Mouse (Mus musculus) embryonic facial prominence, embryonic 13.5 days (tissue): ENCODE data around the gene Tmem91. TPM values are rescaled to one million over a fixed set of nuclear protein-coding genes. Genes with fewer than 3 reads are reported as not detected.

Source experiments
- ATAC-seq: fragments of 200-750 bp; cut with Nextera tagmentation; 2 replicates; pipeline ENCODE4 v1.8.0; 2017; ENCODE audit warnings: low read depth; ENCODE audit not compliant: insufficient number of reproducible peaks, insufficient read depth, low FRiP score, low TSS enrichment
- H3K27ac ChIP-seq: fragments of 300-500 bp; sonication (generic); 2 replicates; pipeline ENCODE4 v1.5.1; 2015; ENCODE audit warnings: moderate library complexity, mild to moderate bottlenecking, inconsistent platforms
- H3K27me3 ChIP-seq: fragments of 300-500 bp; sonication (generic); 2 replicates; pipeline ENCODE4 v1.6.1; 2015; ENCODE audit warnings: mild to moderate bottlenecking, inconsistent platforms
- H3K36me3 ChIP-seq: fragments of 300-500 bp; sonication (generic); 2 replicates; pipeline ENCODE4 v1.6.1; 2015; ENCODE audit warnings: mild to moderate bottlenecking, inconsistent platforms
- H3K4me1 ChIP-seq: fragments of 300-500 bp; sonication (generic); 2 replicates; pipeline ENCODE4 v1.6.1; 2015; ENCODE audit warnings: inconsistent platforms
- H3K4me2 ChIP-seq: fragments of 300-500 bp; sonication (generic); 2 replicates; pipeline ENCODE4 v1.6.1; 2015; ENCODE audit warnings: moderate library complexity, mild to moderate bottlenecking, inconsistent platforms
- H3K4me3 ChIP-seq: fragments of 300-500 bp; sonication (generic); 2 replicates; pipeline ENCODE4 v1.5.1; 2015; ENCODE audit warnings: mild to moderate bottlenecking, inconsistent platforms
- H3K9ac ChIP-seq: fragments of 300-500 bp; sonication (generic); 2 replicates; pipeline ENCODE4 v1.6.1; 2015; ENCODE audit warnings: mild to moderate bottlenecking, inconsistent platforms
- H3K9me3 ChIP-seq: fragments of 300-500 bp; sonication (generic); 2 replicates; pipeline ENCODE4 v1.6.1; 2016; ENCODE audit warnings: inconsistent platforms
- WGBS: fragments of 180-500 bp; shearing (Covaris S2); methylation state at CpG from one replicate; pipeline ENCODE4 v1.1.7; 2015; ENCODE audit warnings: mixed read lengths; 5-methylcytosine and 5-hydroxymethylcytosine counted together
- polyA plus RNA-seq: library from polyadenylated mRNA; unstranded; fragments of >200 nt; fragmentation: Nextera tagmentation; extraction: Ambion mirVana; gene quantifications from 2 replicates; pipeline ENCODE4 v1.2.1, GENCODE M21; 2015

Gene Tmem91
- polyA plus RNA-seq, 1 experiment from 2014 or later, result 3.8 TPM

- Histone ChIP-seq H3K36me3 (0 out of 2 replicates have a peak, but pooled peaks cover 3% of the 10 kb centered on the region), H3K9me3 (no peaks in the 10 kb centered on the region), H3K4me3 (peak within 1 kb of the TSS; percentile 64), H3K4me1 (peaks cover 27% of the 10 kb centered on the region), H3K4me2 (peak within 1 kb of the TSS; percentile 71), H3K27ac (peak within 1 kb of the TSS; percentile 93), H3K27me3 (peaks cover 29% of the 10 kb centered on the region), H3K9ac (peak within 1 kb of the TSS; percentile 73)
- under 1% methylated on average over 46 of the region's 46 CpGs for WGBS
- peak; percentile 91 for ATAC-seq
Observed at GRCm38 (mm10) chr7:25680514-25681258, 5.7 kb upstream of the Tmem91 start, which contains the start of gene B9d2. B9d2 (plus strand) TSS chr7:25680780.

DNA sequence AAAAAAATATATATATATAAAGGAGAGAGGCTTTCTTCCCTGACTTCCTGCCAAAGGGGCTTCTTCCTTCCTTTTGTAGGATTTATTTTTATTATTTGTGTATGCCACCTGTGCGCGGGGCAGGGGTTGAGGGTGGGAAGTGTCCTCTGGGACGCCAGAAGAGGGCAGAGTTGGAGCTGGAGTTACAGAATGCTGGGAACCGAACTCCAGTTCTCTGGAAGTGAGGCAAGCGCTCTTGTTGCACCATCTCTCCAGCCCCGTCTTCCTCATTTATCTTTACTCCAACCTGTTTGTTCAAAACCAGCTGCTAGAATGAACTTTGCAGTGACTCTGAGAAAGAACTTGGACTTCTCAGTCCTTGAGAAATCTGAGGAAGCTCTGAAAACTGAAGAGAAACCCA is 5.0 kb upstream of the Tmem91 start:
- no peak for ATAC-seq
- WGBS, result 6% methylated on average over 6 of the region's 6 CpGs
- peak overlapping the region; percentile 73; the same call in 1 of the 2 replicates for H3K9ac ChIP-seq

GRCm38 (mm10) chr7:25677013-25677412 is 2.0 kb upstream of the Tmem91 start:
- Histone ChIP-seq H3K36me3 (no peaks in the 10 kb centered on the region), H3K27ac (no peak overlapping the region), H3K4me3 (no peak overlapping the region), H3K4me2 (no peak overlapping the region), H3K9ac (no peak overlapping the region), H3K4me1 (peaks cover 28% of the 10 kb centered on the region), H3K27me3 (peaks cover 57% of the 10 kb centered on the region), H3K9me3 (no peaks in the 10 kb centered on the region)
- WGBS, result 91% methylated on average over 7 of the region's 7 CpGs
- ATAC-seq, result no peak

More for the DNA sequence above, 5.0 kb upstream of the Tmem91 start:
- H3K4me1 ChIP-seq, result peaks cover 26% of the 10 kb centered on the region
- 0 out of 2 replicates have a peak, but pooled peaks cover 3% of the 10 kb centered on the region for H3K36me3 ChIP-seq
- peak overlapping the region; percentile 64 for H3K4me3 ChIP-seq
- H3K9me3 ChIP-seq, result no peaks in the 10 kb centered on the region
- H3K27me3 ChIP-seq, result peaks cover 33% of the 10 kb centered on the region
- H3K4me2 ChIP-seq, result peak overlapping the region; percentile 71
- H3K27ac ChIP-seq, result no peak overlapping the region

GRCm38 (mm10) chr7:25676085-25676781 is 1.3 kb upstream of the Tmem91 start:
- peak overlapping the region; percentile 9; the same call in 1 of the 2 replicates for H3K4me2 ChIP-seq
- 63% methylated on average over 15 of the region's 15 CpGs for WGBS
- H3K4me3 ChIP-seq, result no peak overlapping the region
- peaks cover 57% of the 10 kb centered on the region for H3K27me3 ChIP-seq
- no peaks in the 10 kb centered on the region for H3K9me3 ChIP-seq
- no peak for ATAC-seq
- no peak overlapping the region for H3K9ac ChIP-seq
- no peaks in the 10 kb centered on the region for H3K36me3 ChIP-seq
- H3K27ac ChIP-seq, result no peak overlapping the region
- H3K4me1 ChIP-seq, result peaks cover 24% of the 10 kb centered on the region

GRCm38 (mm10) chr7:25675405-25675804 is 439 bp upstream of the Tmem91 start:
- H3K9me3 ChIP-seq, result no peaks in the 10 kb centered on the region
- H3K36me3 ChIP-seq, result no peaks in the 10 kb centered on the region
- H3K27me3 ChIP-seq, result peaks cover 57% of the 10 kb centered on the region
- peak overlapping the region; percentile 65 for H3K4me2 ChIP-seq
- no peak for ATAC-seq
- H3K9ac ChIP-seq, result peak overlapping the region; percentile 66; the same call in 1 of the 2 replicates
- 43% methylated on average over 6 of the region's 6 CpGs for WGBS
- peaks cover 21% of the 10 kb centered on the region for H3K4me1 ChIP-seq
- no peak overlapping the region for H3K27ac ChIP-seq
- peak overlapping the region; percentile 37; the same call in 1 of the 2 replicates for H3K4me3 ChIP-seq

DNA sequence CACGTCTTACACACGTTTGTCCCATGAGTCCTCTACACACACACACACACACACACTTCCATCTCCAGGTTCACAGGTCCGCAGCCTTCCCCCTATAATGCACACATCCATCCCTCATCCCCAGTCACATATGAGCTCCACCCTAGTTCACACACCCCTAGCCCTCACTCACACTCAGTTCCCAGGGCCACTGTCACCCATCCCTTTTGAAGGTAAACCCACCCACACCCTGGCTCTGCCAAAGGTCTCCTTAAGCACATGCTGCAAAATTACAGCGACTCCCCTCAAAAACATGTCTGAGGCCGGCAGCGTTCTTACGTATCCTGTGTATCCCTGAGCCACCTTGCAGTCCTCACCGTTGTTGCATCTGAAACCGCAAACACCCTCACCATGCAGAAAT is 669 bp downstream of the Tmem91 start:
- no peak overlapping the region for H3K4me3 ChIP-seq
- ATAC-seq, result no peak
- peaks cover 54% of the 10 kb centered on the region for H3K27me3 ChIP-seq
- peaks cover 16% of the 10 kb centered on the region for H3K4me1 ChIP-seq
- H3K4me2 ChIP-seq, result peak overlapping the region; percentile 65; the same call in 1 of the 2 replicates
- peaks cover 5% of the 10 kb centered on the region; the same call in 1 of the 2 replicates for H3K36me3 ChIP-seq
- H3K9me3 ChIP-seq, result no peaks in the 10 kb centered on the region
- no peak overlapping the region for H3K27ac ChIP-seq
- peak overlapping the region; percentile 66; the same call in 1 of the 2 replicates for H3K9ac ChIP-seq
- 27% methylated on average over 9 of the region's 9 CpGs for WGBS

DNA sequence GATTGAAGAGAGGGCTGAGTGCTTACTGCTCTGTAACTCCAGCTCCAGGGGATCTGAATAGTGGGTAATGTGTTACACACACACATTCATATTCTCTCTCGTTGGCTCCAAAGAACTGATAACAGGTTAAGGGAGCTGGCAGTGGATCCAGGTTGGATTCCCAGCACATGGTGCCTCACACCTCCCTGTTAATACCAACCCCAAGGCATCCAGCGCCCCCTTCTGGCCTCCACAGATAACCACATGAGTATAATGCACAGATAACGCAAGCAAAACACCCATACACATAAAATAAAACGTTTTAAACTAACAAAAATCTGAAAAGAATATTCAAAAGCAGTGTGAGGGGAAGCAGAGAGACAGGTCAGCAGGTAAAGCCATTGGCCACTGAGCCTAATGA is 2.5 kb downstream of the Tmem91 start:
- peaks cover 16% of the 10 kb centered on the region for H3K4me1 ChIP-seq
- H3K27ac ChIP-seq, result no peak overlapping the region
- no peak overlapping the region for H3K4me2 ChIP-seq
- WGBS, result 55% methylated on average over 4 of the region's 4 CpGs
- H3K4me3 ChIP-seq, result no peak overlapping the region
- no peaks in the 10 kb centered on the region for H3K9me3 ChIP-seq
- no peak for ATAC-seq
- H3K36me3 ChIP-seq, result peaks cover 24% of the 10 kb centered on the region
- H3K9ac ChIP-seq, result no peak overlapping the region
- H3K27me3 ChIP-seq, result peaks cover 40% of the 10 kb centered on the region

DNA sequence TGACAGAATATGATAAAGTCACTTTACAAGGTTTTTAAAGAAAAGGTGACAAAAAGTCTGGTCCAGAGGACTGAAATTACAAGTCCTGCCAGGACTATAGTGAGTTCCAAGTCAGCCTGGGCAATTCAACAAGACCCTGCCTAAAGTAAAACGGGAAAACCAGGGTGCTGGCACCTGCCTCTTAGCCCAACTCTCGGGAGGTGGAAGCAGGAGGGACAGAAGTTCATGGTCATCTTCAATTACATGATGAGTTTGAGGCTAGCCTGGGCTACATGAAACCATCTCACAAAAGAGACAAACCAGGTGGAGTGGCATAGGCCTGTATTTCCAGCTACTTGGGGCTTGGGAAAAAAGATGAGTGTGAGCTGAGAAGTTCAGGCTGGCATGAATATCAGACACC is 3.3 kb downstream of the Tmem91 start:
- Histone ChIP-seq H3K4me1 (peaks cover 13% of the 10 kb centered on the region), H3K4me2 (no peak overlapping the region), H3K4me3 (no peak overlapping the region), H3K9ac (no peak overlapping the region), H3K36me3 (peaks cover 31% of the 10 kb centered on the region), H3K9me3 (no peaks in the 10 kb centered on the region), H3K27me3 (peaks cover 39% of the 10 kb centered on the region), H3K27ac (no peak overlapping the region)
- ATAC-seq, result no peak
- WGBS, result 73% methylated on average over 2 of the region's 2 CpGs

DNA sequence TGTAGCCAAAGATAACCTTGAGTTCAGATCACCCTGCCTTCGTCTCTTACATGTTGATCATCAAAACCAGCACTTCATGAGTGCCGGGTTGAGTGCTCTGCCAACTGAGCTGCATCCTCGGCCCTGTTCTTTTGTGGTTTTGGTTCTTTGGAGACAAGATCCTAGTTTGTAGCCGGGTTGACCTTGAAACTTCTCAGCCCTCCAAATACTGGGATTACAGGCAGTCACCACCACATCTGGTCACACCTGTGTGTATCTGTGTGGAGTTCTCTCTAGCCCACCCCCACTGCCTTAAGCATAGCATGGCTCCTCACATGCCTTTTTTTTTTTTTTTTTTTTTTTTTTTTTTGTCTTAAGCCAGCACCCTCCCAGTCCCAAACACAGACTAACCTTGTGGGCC is 4.9 kb downstream of the Tmem91 start:
- peaks cover 42% of the 10 kb centered on the region for H3K36me3 ChIP-seq
- no peak overlapping the region for H3K9ac ChIP-seq
- H3K4me3 ChIP-seq, result no peak overlapping the region
- H3K4me1 ChIP-seq, result peaks cover 7% of the 10 kb centered on the region
- no peak for ATAC-seq
- no peak overlapping the region for H3K4me2 ChIP-seq
- no peaks in the 10 kb centered on the region for H3K9me3 ChIP-seq
- no peak overlapping the region for H3K27ac ChIP-seq
- peaks cover 25% of the 10 kb centered on the region for H3K27me3 ChIP-seq
- WGBS, result 87% methylated on average over 4 of the region's 4 CpGs

GRCm38 (mm10) chr7:25669631-25670030 is 5.3 kb downstream of the Tmem91 start:
- H3K27me3 ChIP-seq, result peaks cover 20% of the 10 kb centered on the region
- H3K9me3 ChIP-seq, result no peaks in the 10 kb centered on the region
- no peak overlapping the region for H3K4me3 ChIP-seq
- H3K27ac ChIP-seq, result no peak overlapping the region
- H3K36me3 ChIP-seq, result peaks cover 47% of the 10 kb centered on the region
- no peak overlapping the region for H3K9ac ChIP-seq
- WGBS, result 83% methylated on average over 9 of the region's 9 CpGs
- ATAC-seq, result no peak
- H3K4me2 ChIP-seq, result no peak overlapping the region
- peaks cover 2% of the 10 kb centered on the region for H3K4me1 ChIP-seq

- no peak overlapping the region for H3K27ac ChIP-seq
- no peak overlapping the region for H3K4me2 ChIP-seq
- WGBS, result 90% methylated on average over 10 of the region's 10 CpGs
- peaks cover 51% of the 10 kb centered on the region for H3K36me3 ChIP-seq
- H3K4me1 ChIP-seq, result no peaks in the 10 kb centered on the region; the same call in 1 of the 2 replicates
- peaks cover 16% of the 10 kb centered on the region for H3K27me3 ChIP-seq
- ATAC-seq, result no peak
- no peak overlapping the region for H3K9ac ChIP-seq
- H3K4me3 ChIP-seq, result no peak overlapping the region
- no peaks in the 10 kb centered on the region for H3K9me3 ChIP-seq
Observed at GRCm38 (mm10) chr7:25669158-25669557, 5.8 kb downstream of the Tmem91 start.
